Mouse (Mus musculus): Measurements from ENCODE around the gene Olfr469. TPM values are rescaled to one million over a fixed set of nuclear protein-coding genes. Genes with fewer than 3 reads are reported as not detected.

Olfr469 gene
- not detected in 2 replicates for polyA plus RNA-seq (2012; rRNA removed)

GRCm38 (mm10) chr7:107825441-107825840, at the start of gene Olfr469:
Gene Olfr469 (minus strand): TSS chr7:107825541.

GRCm38 (mm10) chr7:107847390-107847789, 22.0 kb upstream of the Olfr469 start, which contains the start of gene Olfr470:
Gene Olfr470 (minus strand): TSS chr7:107847490.

DNA sequence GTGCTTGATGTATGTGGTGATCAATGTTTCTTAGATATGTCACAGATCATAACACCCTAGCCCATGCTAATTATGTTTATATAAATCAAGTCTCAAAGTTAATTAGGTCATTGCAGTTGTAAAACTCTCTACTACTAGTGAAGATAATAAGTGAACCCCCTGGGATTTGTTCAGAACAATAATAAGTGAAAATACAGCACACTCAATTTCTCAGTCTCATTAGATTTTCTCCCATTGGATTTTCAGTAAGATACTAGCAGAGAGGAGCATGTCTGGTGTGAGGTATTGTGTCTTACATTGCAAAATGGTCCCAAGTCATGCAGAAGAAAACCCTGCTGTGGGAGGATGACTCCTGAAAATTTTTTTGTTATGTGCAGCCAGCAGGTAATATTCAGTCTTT, 13.4 kb downstream of the Olfr469 start, which contains the start of gene Olfr467:
Gene Olfr467 (plus strand): TSS at position 301 of the 400 bp plus-strand sequence.

DNA sequence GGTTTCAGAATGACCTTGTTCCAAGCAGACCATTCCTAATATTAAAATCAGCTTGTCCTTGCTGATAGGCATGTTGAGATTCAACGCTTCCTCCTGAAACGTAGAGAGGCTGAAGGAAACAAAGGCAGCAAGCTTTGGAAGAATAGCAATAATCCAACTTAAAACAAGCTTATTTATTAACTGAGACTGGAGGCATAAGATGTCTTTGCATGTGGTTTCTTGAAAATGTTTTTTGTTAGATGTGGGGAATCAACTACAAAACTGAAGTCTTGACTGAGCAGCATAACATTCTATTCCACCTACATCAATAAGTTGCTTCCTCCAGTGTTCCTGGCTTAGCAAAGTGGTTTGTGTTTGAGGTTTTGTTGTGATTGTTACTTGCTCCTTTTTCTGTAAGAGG, 24.2 kb downstream of the Olfr469 start, which contains the start of gene Ovch2:
Gene Ovch2 (minus strand): TSS at position 101 of the 400 bp plus-strand sequence.

Other genes with a start within 250 kb of the Olfr469 start
- 2.5 and 2.6 TPM in 2 replicates for gene Ppfibp2, start 230.3 kb downstream of the Olfr469 start, polyA plus RNA-seq (2012; rRNA removed)
- gene 5330417H12Rik, start 200.4 kb downstream of the Olfr469 start, polyA plus RNA-seq (2012; rRNA removed), result not detected in 2 replicates
- gene Cyb5r2, start 67.5 kb downstream of the Olfr469 start, polyA plus RNA-seq (2012; rRNA removed), result 0.01 and 0.03 TPM in 2 replicates
- gene Ovch2, start 24.3 kb downstream of the Olfr469 start, polyA plus RNA-seq (2012; rRNA removed), result not detected in 2 replicates
- gene Olfr467, start 13.3 kb downstream of the Olfr469 start, polyA plus RNA-seq (2012; rRNA removed), result not detected in 2 replicates
- gene Olfr470, start 21.9 kb upstream of the Olfr469 start, polyA plus RNA-seq (2012; rRNA removed), result not detected in 2 replicates
- not detected in 2 replicates for gene Olfr472, start 72.4 kb upstream of the Olfr469 start, polyA plus RNA-seq (2012; rRNA removed)
- not detected in 2 replicates for gene Olfr473, start 104.9 kb upstream of the Olfr469 start, polyA plus RNA-seq (2012; rRNA removed)
- not detected in 2 replicates for gene Olfr474, start 129.1 kb upstream of the Olfr469 start, polyA plus RNA-seq (2012; rRNA removed)
- not detected in 2 replicates for gene Olfr476, start 139.3 kb upstream of the Olfr469 start, polyA plus RNA-seq (2012; rRNA removed)
- gene Olfr477, start 161.2 kb upstream of the Olfr469 start, polyA plus RNA-seq (2012; rRNA removed), result not detected in 2 replicates
- gene Olfr478, start 208.4 kb upstream of the Olfr469 start, polyA plus RNA-seq (2012; rRNA removed), result not detected in 2 replicates
- gene Olfr479, start 225.2 kb upstream of the Olfr469 start, polyA plus RNA-seq (2012; rRNA removed), result not detected in 2 replicates
- not detected in 2 replicates for gene Olfr480, start 241.8 kb upstream of the Olfr469 start, polyA plus RNA-seq (2012; rRNA removed)